Mouse (Mus musculus) mesoderm, embryonic 11.5 days (tissue): Measurements from ENCODE around the gene Tbl3.
A peak's percentile ranks its signal among the peaks of the same experiment; 100 is the strongest.

ENCODE experiments used
- DNase-seq: peaks from one replicate; pipeline ENCODE4 v3.0.0-alpha.2; 2012; ENCODE audit warnings: low read depth, low spot score

Tbl3 gene

DNA sequence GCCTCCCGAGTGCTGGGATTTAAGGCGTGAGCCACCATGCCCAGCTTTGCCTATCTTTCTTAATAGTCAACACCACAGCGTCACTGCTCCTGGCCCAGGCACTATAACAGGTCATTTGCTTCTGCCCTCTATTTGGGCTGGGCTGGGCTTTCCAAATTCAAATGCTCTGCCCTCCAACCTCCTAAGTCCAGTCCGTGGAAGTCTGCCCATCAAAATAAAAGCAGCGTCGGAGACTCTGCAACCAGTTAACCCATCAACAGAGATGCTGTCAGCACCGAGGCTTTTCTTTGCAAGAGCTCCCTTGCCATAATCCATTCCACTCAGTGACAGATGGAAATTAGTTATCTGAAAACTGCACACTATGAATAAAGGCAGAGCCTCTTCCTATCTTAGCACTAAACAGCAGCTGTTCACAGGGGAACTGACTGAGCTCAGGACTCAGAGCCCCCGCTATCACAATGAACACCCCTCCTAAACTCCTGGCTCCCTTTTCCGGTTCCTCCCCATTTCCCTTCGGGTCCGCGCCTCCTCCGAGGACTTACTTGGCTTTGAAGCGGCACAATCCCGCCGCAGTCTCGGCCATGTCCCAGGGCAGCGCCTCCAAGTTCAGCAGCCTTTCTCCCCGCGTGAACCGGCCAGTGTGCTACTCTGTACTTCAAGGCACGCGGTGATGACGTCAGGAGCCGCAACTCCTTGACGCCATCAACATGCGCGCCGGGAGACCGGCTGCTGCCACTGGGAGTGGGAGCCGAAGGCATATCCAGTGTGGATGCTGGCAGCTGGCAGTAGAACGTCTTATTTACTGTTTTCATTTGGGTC is at the start of gene Tbl3:
Gene Tbl3, minus strand, starts transcription at position 679 of the 819 bp plus-strand sequence.
- DNase-seq: peak; percentile 94

DNA sequence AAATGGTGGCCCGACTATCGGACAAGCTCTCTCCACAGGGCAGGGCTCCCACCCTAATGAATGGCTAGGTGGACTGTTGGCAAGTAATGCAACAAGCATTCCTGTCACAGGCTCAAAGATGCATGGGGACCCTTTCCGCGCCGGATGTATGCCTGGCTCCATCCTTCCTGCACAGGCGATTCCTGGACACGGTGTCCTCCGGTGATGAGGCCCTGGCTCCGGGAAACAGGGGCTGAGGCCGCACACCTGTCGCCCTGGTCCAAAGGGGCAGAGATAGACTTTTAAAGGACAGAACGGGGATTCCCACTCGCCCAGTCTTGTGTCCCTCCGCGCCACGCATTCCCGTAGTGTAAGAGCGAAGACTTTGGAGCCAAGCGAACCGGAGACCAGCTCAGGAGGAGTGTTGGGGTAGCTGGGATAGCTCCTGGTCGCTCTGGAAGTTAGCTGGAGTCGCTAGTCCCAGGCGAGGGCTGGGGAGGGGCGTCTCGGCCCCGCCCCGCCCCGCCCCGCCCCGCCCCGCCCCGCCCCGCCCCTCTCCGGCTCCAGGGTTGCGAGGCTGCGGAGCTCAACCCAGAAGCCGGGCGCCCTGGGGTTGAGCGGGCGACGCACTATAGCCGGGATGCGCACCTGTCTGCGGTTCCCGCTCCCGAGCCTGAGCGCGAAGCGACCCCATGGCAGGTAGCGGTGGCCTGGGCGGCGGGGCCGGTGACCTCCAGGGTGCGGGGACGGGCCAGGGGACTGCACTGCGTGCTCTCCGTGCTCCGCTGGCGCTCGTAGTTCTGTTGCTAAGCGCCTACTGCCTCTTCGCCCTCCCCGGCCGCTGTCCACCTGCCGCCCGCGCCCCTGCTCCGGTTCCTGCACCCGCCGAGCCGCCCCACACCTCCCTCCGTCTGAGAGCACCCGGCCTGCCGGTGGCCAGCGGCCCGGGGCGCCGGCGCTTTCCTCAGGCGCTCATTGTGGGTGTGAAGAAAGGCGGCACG is 45.2 kb upstream of the Tbl3 start, which contains the start of gene Hs3st6:
Gene Hs3st6, plus strand, starts transcription at position 574 of the 980 bp plus-strand sequence.
- DNase-seq: no peak

DNA sequence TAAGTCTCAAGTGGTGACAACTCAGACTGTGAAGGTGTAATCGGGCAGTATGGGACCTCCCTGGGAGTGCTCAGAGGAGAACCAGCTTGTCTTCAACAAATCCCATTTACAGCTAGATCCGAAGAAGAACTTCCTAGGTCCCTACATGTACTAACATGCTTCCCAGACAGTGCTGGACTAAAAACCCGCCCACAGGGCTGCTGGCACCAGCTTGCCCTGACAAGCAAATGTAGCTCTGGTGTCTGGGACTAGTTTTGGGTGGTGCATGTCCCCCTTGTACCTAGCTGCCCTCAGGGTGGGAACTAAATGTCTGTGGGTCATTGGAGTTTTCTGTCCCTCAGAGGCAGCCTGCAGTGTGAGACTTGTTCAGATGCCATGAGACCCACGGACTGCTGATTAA is 44.1 kb upstream of the Tbl3 start:
- DNase-seq: no peak

DNA sequence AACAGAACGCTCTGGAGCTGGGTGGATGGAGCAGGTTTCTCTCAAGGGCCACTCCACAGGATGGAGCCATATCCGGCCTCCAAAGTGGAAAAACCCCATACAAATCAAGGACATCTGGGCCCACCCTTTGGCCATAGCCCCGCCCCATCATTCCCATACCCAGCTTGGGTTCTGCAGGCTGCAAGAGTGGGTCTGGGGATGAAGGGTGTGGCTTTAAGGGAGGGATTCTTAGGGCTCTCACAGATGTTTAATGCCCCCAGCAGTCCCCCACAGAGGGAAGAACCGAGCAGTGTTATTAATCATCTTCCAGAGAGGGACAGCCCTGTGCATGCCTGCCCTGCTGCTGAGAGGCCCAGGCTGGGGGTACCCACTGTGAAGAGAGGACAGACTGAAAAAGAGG is 39.5 kb upstream of the Tbl3 start:
- no peak for DNase-seq

DNA sequence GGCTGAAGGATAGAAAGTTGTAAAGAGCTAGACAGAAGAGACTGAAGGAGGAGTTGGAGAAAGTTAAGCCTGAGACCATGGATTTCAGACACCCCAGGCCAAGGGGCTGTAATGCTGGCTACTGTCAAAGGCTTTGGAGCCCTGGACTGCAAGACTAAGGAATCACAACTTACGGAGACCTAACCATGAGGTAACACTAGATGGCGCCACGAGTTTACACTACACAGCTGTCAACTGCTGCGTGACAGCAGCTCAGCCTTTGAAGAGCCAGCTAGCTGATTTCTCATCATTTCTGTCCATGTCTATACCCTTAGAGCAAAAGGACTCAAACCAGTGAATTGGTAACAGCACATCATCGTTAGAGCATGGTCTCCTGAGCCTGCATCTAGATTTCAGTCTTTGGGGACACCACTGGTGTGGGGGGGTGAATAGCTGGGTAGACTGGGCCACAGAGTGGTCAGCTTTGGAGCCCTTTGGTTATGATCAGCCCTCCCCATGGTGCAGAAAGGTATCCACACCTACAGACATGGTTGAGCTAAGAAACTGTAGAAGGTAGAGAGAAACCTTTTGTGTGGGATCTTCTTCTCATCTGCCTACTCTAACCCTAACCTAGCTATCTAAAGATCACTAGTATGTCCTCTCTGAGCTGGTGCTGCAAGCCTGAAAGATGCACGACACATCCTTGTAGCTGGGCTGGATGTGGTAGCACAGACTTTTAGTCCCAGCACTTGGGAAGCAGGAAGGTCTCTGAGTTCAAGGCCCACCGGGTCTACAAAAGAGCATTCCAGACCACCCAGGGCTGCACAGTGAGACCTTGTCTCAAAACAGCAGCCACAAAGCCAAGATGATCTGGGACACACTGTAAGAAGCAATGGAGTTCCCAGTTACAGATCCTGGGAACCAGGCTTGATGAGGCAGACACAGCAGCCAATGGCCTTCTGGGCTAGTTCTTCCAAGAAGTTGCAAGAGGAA is 38.4 kb upstream of the Tbl3 start:
- peak; percentile 92 for DNase-seq

DNA sequence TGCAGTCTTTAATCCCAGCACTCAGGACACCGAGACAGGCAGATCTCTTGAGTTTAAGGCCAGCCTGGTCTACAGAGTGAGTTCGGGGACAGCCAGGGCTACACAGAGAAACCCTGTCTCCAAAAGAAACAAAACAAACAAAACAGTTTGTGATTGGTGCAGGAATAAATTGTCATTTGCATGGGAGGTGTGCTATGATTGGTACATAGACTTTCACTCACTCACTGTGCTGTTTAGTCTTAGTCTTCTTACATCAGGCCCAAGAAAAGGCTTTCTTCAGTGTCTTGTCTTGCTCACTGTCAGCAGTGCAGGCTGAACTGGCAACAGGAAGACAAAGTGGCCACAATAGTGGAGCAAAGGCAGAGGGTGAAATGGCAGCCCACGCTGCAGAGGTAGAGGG is 36.9 kb upstream of the Tbl3 start:
- DNase-seq: no peak

DNA sequence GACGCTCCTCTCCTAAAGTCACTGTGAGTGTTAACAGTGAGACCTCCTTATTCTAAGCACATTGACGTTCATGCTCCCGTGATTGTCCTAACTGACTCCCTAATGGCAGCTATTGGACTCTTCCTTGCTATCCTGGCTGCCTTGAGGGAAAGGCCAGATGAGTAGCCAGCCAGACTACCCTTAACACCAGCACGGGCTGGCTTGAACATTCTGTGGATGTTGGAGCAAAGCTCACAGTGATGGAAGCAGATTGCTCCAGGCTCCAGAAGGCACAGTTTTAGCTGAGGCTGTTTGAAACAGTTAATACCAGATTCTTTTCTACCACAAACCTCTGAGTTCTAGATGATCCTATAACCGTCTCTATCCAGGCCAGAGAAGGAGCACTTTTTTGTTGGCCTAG is 36.4 kb upstream of the Tbl3 start:
- no peak for DNase-seq

DNA sequence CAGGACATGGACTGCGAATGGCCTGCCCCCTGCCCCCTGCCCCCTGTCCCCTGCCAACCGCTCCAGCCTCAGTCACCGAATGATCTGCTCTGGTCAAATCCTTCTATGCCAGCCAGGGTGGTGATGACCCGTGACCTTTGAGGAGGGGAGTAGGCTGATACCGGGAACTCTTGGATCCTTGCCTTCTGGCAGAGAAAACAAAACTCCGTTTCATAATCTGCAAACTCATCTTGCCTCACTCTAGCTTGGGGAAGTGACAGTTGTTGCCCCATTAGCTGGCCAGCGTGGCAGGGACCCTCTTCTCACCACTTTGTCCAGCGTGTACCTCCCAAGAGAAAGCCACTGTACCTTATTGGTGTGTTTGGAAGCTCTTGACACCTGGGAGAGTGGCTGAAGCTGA is 34.8 kb upstream of the Tbl3 start:
- no peak for DNase-seq

DNA sequence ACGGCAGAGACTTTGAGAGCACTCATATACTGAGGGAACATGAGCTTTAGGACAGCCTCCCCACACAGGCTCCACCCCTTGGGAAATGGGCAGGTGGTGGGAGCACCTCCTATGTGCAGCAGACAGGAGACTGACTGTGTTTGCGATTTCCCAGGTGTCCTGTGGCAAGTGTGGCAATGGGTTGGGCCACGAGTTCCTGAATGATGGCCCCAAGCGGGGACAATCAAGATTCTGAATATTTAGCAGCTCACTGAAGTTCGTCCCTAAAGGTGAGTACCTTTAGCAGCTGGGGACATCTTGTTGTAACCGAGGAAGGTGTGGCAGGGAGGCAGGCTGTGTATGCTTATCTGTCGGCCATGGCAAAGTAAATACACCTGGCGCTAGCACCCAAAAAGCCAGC is 32.5 kb upstream of the Tbl3 start:
- no peak for DNase-seq

DNA sequence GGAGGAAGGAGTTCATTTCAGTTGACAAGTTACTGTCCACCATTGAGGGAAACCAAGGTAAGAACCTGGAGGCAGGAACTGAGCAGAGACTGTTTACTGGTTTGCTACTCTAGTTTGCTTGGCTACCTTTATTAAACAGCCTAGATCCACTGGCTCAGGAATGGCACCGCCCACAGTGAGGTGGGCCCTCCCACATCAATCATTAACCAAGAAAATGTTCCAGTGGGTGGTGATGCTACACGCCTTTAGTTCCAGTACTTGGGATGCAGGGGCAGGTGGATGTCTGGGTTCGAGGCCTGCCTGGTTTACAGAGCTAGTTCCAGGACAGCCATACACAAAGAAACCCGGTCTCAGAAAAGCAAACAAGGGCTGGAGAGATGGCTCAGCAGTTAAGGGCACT is 30.8 kb upstream of the Tbl3 start:
- DNase-seq: no peak

DNA sequence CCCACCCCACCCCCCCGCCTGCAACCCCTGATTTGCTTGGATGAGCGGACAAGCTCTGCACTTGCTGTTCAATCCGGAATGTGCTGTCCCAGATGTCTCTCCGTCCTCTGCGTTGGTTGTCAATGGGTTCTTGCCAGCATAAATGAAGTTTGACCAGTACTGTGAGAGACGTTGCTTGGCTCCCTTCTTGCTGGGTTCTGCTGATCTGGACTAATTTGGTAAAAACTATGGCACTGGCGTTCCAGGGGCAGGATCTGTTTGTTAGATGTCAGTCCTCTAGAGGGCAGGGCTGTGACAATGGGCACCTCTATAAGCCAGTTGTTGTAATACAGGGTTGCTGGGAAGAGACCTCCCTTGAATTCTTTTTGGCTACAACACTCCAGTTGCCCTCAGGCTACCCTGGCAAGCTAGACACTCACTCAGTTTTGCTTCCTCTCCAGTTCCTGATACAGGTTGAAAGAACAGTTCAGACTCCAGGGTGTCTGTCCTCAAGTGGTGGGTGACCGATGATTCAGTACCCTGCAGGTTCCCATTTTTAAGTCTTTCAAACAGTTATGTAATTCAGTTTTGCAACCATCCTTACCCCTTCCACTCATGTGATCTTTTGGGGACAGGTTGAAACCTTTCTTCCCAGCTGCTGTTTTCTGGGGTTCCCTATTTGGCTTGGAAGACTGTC is 29.8 kb upstream of the Tbl3 start:
- DNase-seq: no peak

DNA sequence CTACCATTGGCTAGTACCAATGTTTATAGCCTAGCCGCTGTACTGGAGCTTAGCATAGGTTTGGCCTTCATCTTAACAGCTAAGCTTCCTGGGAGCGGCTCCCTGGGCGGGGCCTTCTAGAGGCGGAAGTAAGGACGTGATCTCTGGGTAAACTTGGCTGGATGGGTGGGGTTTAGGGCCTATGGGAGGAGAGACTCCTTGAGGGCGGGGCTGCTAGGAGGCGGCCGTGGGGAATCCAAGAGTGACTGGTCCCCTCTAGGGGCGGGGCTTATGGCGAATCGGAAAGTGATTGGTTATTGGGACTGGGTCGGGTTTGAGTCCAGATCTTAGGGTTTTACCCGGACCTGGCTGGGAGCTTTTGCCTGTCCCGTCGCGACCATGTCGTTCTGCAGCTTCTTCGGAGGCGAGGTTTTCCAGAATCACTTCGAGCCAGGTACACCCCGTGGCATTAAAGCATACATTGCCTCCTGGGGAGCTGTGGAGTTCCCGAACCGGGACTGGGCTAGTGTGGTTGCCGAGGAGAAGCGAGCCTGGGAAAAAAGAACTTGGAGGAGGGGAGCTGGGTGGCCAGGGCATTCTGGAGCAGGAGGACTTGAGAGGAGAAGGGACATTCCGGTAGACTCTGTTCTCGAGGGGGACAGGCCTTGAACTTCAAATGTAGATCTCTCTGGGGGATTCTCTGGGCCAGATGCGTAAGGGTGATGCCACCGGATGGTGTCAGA is 29.0 kb upstream of the Tbl3 start, which contains the start of gene Msrb1:
Gene Msrb1, plus strand, starts transcription at position 313 of the 722 bp plus-strand sequence.
- DNase-seq: peak; percentile 96

DNA sequence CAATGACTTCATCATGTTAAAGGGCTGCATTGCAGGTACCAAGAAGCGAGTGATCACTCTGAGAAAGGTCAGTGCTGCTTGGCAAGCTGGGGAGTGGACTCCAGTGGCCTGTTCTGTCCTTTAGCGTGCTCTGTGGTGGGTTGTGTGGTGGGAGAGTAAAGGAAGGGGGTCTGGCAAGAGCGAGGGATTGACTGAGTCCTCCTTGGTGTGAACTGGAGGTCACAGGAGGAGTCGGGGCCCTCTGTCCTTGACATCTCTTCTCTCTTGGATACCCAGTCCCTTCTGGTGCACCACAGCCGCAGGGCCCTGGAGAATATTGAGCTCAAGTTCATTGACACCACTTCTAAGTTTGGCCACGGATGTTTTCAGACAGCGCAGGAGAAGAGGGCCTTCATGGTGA is 28.0 kb upstream of the Tbl3 start:
- no peak for DNase-seq

DNA sequence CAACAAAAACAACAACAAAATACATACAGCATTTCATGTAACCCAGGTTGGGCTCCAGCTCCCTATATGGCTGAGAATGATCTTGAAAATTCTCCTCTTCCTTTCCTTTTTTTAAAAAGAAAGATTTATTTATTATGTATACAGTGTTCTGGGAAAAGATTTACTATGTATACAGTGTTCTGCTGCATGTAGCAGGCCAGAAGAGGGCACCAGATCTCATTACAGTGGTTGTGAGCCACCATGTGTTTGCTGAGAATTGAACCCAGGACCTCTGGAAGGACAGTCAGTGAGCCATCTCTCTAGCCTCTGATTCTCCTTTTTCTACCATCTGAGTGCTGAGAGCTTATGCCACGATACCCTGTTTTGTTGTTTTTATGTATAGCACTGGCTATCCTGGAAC is 27.1 kb upstream of the Tbl3 start:
- DNase-seq: no peak

DNA sequence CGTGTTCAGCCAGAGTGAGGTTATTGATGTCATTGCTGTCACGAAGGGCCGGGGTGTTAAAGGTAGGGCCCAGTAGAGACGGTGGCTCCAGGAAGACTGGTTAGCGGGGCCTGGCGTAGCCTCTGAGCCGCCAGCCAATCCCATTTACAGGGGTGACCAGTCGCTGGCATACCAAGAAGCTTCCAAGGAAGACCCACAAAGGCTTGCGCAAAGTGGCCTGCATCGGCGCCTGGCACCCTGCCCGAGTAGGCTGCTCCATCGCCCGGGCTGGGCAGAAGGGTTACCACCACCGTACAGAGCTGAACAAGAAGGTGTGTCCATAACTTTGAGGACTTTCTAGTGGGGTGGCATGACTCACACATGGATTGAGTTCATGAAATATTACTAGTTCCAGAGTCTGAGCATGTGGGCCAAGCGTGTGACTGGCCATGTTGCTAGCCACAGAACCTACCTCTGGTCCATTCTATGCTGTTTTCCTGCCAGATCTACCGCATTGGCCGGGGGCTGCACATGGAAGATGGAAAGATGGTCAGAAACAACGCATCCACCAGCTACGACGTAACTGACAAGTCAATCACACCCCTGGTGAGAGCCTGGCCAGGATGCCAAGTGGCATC is 26.1 kb upstream of the Tbl3 start:
- DNase-seq: no peak

DNA sequence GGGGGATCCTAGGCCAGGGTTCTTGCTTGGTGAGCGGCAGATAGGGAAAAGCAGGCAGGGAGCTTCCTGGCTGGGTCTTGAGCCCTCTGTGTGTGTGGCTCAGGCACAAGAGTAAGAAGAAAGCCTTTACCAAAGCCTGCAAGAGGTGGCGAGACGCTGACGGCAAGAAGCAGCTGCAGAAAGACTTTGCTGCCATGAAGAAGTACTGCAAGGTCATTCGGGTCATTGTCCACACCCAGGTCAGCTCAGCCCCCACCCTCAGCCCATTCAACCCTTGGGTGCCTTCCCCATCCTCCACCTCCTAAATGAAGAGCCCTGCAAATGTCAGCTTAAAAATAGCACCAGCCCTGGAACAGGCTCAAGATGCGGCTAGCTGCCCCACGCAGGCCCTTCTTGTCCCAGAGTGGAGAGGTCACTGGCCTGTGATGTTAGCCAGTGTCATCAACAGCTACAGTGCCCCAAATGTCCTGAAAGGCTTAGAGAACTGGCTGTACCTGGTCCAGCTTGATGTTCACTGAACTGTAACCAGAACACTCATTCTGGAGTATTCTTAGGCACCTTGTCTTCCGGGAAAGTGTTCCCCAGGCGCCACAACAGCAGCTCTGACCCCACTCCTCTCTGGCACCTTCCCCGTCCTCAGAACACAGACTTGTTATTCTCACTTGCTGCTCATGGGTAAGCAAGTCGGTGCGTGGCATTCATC is 24.9 kb upstream of the Tbl3 start:
- no peak for DNase-seq

DNA sequence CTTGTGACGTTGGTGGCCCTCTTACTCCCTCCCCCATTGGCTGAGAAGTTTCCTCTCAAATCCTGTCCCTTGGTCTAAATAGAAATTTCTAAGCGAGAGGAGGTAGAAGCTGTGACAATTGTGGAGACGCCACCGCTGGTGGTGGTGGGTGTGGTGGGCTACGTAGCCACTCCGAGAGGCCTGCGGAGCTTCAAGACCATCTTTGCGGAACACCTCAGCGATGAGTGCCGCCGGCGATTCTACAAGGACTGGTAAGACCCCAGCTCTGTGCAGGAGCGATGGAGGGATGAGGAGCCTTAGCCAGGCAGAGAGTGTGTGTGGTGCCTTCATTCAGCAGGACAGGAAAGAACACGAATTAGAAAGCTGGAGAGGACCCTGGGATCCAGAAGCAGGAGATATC is 23.3 kb upstream of the Tbl3 start:
- no peak for DNase-seq

DNA sequence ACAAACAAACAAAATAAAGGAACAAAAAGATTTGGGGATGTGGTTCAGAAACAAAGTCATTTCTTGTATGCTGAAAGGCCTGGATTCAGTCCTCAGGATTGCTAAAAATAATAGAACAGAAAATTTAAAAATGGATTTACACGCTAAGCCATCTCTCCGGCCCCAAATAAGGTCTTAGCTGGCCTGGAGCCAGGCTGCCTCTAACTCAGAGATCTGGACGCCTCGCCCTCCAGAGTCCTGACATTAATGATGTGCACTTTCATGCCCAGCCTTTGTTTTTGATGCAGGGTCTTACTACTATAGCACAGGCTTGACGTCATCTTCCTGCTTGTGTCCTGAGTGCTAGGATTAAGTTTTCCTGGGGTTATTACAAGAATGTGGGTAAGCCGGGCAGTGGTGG is 21.6 kb upstream of the Tbl3 start:
- DNase-seq: no peak

DNA sequence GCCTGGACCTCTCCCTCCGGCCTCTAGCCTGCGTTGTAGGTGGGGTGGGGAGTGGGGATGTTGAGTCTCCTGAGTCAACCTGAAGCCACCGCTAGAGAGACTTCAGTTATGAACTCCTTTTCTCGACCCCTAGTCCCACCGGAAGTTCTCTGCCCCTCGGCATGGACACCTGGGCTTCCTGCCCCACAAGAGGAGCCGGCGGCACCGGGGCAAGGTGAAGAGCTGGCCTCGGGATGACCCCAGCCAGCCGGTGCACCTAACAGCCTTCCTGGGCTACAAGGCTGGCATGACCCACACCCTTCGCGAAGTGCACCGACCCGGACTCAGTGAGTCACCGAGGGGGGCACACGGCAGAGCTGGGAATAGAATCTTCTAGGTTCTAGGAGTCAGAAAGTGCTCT is 20.7 kb upstream of the Tbl3 start:
- DNase-seq: no peak
